Mouse (Mus musculus) liver, embryonic 16.5 days (tissue): ENCODE results near the gene Mutyh. TPM values are rescaled to one million over a fixed set of nuclear protein-coding genes. Genes with fewer than 3 reads are reported as not detected.

Experiments
- ATAC-seq: fragments of 200-750 bp; cut with Nextera tagmentation; 2 replicates; pipeline ENCODE4 v1.8.0; 2017; ENCODE audit warnings: low read depth, mild to moderate bottlenecking, moderate number of reproducible peaks, moderate library complexity
- H3K27ac ChIP-seq: fragments of 300-500 bp; sonication (generic); 2 replicates; pipeline ENCODE4 v1.5.1; 2014; ENCODE audit warnings: mild to moderate bottlenecking, low read length
- H3K27me3 ChIP-seq: fragments of 300-500 bp; sonication (generic); 2 replicates; pipeline ENCODE4 v1.6.1; 2014; ENCODE audit warnings: low read depth, low read length, mixed read lengths; ENCODE audit not compliant: control insufficient read depth, insufficient read depth
- H3K36me3 ChIP-seq: fragments of 300-500 bp; sonication (generic); 2 replicates; pipeline ENCODE4 v1.6.1; 2014; ENCODE audit warnings: mild to moderate bottlenecking; ENCODE audit not compliant: control insufficient read depth, insufficient read depth
- H3K4me1 ChIP-seq: fragments of 300-500 bp; sonication (generic); 2 replicates; pipeline ENCODE4 v1.6.1; 2014; ENCODE audit warnings: low read depth, low read length, mixed read lengths; ENCODE audit not compliant: control insufficient read depth
- H3K4me2 ChIP-seq: fragments of 300-500 bp; sonication (generic); 2 replicates; pipeline ENCODE4 v1.6.1; 2014; ENCODE audit warnings: low read depth, low read length, mixed read lengths
- H3K4me3 ChIP-seq: fragments of 300-500 bp; sonication (generic); 2 replicates; pipeline ENCODE4 v1.5.1; 2014; ENCODE audit warnings: low read depth, mild to moderate bottlenecking, low read length
- H3K9ac ChIP-seq: fragments of 300-500 bp; sonication (generic); 2 replicates; pipeline ENCODE4 v1.6.1; 2014; ENCODE audit warnings: low read depth, low read length
- H3K9me3 ChIP-seq: fragments of 300-500 bp; sonication (generic); replicated peaks from 2 replicates; pipeline ENCODE4 v1.6.1; 2016; ENCODE audit warnings: low read length; ENCODE audit not compliant: control insufficient read depth
- WGBS: fragments of 180-500 bp; shearing (Covaris S2); extraction: QIAGEN DNeasy Blood & Tissue Kit; methylation state at CpG from one replicate; pipeline ENCODE4 v1.1.7; 2014; ENCODE audit not compliant: insufficient replicate concordance; 5-methylcytosine and 5-hydroxymethylcytosine counted together
- polyA plus RNA-seq: library from polyadenylated mRNA; unstranded; fragments of >200 nt; fragmentation: Nextera tagmentation; extraction: Ambion mirVana; gene quantifications from 2 replicates; pipeline ENCODE4 v1.2.1, GENCODE M21; 2015

The Mutyh gene
- 2.6 and 2.9 TPM in 2 replicates for polyA plus RNA-seq

- WGBS: under 1% methylated on average over 58 of the region's 58 CpGs
These were observed at the start of gene Mutyh, which contains the start of gene Toe1 for GRCm38 (mm10) chr4:116807197-116808129. TSS of gene Mutyh (plus strand) at chr4:116807723. TSS of gene Toe1 (minus strand) at chr4:116807640.

DNA sequence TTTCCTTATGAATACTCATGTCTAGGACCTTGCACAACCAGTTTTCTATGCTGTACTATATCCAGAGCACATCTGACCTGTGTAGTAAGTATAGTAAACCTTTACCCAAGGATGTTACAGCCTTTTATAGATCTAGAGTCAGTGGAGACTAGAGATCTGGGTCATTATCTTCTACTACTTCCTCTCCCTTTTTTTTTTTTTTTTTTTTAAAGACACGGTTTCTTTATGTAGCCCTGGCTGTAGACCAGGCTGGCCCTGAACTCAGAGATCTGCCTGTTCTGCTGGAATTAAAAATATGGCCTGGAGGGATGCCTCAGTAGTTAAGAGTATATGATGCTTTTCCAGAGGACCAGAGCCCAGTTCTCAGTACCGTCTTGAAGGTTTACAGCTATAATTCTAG is 45.6 kb upstream of the Mutyh start:
- no peak overlapping the region for H3K27ac ChIP-seq
- no peak overlapping the region for H3K4me2 ChIP-seq
- no peaks in the 10 kb centered on the region for H3K9me3 ChIP-seq
- H3K4me1 ChIP-seq: no peaks in the 10 kb centered on the region; the same call in 1 of the 2 replicates
- ATAC-seq: no peak
- no peaks in the 10 kb centered on the region for H3K27me3 ChIP-seq
- WGBS: 40% methylated on average over 2 of the region's 2 CpGs
- H3K4me3 ChIP-seq: no peak overlapping the region
- H3K9ac ChIP-seq: no peak overlapping the region
- H3K36me3 ChIP-seq: no peaks in the 10 kb centered on the region

More at GRCm38 (mm10) chr4:116807197-116808129, at the start of gene Mutyh, which contains the start of gene Toe1:
- Histone ChIP-seq H3K36me3 (peaks cover 23% of the 10 kb centered on the region), H3K9me3 (no peaks in the 10 kb centered on the region), H3K27me3 (no peaks in the 10 kb centered on the region), H3K9ac (peak within 1 kb of the TSS; percentile 88), H3K4me1 (peaks cover 15% of the 10 kb centered on the region), H3K4me3 (peak within 1 kb of the TSS; percentile 90), H3K27ac (peak within 1 kb of the TSS; percentile 89), H3K4me2 (peak within 1 kb of the TSS; percentile 77)
- ATAC-seq: peak; percentile 99

DNA sequence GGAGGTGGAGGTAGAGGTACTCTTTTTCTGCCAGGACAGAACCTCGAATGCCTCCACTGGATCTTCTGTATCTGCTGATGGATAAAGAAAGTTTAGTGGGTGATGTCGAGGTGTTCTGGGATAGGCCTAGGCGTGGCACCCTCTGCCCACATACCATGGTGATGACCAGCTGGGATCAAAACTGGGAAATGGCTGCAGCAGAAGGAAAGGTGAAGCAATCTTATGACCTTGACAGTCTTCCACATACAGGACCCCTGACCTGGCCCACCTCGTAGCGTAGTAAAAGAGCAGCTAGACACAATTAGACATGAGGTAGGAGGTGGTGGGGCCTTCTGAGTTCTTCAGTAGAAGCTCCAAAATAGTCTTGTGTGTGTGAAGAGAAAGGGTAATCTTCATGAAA is 43.5 kb upstream of the Mutyh start:
- H3K27me3 ChIP-seq: no peaks in the 10 kb centered on the region
- H3K9ac ChIP-seq: no peak overlapping the region
- H3K4me2 ChIP-seq: no peak overlapping the region
- no peak overlapping the region for H3K4me3 ChIP-seq
- no peak for ATAC-seq
- 67% methylated on average over 5 of the region's 5 CpGs for WGBS
- H3K9me3 ChIP-seq: no peaks in the 10 kb centered on the region
- no peaks in the 10 kb centered on the region; the same call in none of the 2 replicates for H3K4me1 ChIP-seq
- H3K36me3 ChIP-seq: no peaks in the 10 kb centered on the region
- H3K27ac ChIP-seq: no peak overlapping the region

DNA sequence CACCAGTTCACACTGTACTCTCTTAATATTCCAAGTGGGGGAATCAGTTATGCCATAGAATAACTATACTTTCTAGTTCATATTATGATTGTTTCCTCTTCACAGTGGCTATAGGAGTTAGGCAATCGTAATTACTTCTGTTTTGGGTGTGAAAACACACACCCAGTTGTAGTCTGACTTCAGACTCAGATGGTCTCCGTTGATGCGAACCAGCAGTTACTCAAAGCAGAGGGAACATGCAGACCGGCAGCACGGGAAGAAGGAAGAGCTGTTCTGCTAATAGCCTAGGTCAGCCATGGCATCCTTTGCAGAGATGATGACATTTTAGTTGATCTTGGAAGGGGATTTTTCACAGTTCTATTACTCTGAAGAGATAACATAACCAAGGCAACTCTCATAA is 39.0 kb upstream of the Mutyh start:
- Histone ChIP-seq H3K9me3 (no peaks in the 10 kb centered on the region), H3K27ac (no peak overlapping the region), H3K27me3 (no peaks in the 10 kb centered on the region), H3K4me3 (no peak overlapping the region), H3K4me2 (no peak overlapping the region), H3K4me1 (no peaks in the 10 kb centered on the region; the same call in 1 of the 2 replicates), H3K9ac (no peak overlapping the region), H3K36me3 (no peaks in the 10 kb centered on the region)
- no peak for ATAC-seq
- 65% methylated on average over 5 of the region's 5 CpGs for WGBS

DNA sequence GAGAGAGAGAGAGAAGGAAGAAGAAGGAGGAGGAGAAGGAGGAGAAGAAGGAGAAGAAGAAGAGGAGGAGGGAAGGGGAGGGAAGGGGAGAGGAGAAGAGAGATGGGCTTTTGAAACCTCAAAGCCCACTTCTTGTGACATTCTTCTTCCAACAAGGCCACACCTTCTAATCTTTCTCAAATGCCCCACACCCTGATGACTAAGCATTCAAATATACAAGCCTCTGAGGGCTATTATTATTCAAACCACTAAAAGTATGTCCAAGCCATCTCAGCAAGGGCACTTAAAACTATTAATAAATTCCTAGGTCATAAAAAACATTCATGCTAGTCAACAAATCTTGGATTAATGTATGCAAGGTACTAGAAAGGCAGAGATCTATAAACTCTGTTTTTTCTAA is 38.5 kb upstream of the Mutyh start:
- ATAC-seq: no peak
- Histone ChIP-seq H3K36me3 (no peaks in the 10 kb centered on the region), H3K4me1 (no peaks in the 10 kb centered on the region; the same call in 1 of the 2 replicates), H3K27ac (no peak overlapping the region), H3K9me3 (no peaks in the 10 kb centered on the region), H3K4me2 (no peak overlapping the region), H3K4me3 (no peak overlapping the region), H3K9ac (no peak overlapping the region), H3K27me3 (no peaks in the 10 kb centered on the region)

DNA sequence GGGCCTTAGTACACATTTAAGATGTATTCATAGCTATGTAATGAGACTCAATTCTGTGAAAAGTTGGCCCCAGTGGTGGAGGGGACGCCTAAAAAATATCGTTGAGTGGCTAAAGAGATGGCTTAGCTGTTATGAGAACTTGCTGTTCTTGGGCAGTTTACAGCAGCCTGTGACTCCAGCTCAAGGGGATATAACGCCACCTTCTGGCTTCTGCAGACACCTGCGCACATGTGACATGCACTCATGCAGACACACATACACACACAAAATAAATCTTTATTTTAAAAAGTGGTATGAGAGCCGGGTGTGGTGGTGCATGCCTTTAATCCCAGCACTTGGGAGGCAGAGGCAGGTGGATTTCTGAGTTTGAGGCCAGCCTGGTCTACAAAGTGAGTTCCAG is 31.1 kb upstream of the Mutyh start:
- no peaks in the 10 kb centered on the region for H3K4me1 ChIP-seq
- H3K27ac ChIP-seq: no peak overlapping the region
- no peak overlapping the region for H3K9ac ChIP-seq
- H3K36me3 ChIP-seq: no peaks in the 10 kb centered on the region
- no peaks in the 10 kb centered on the region for H3K27me3 ChIP-seq
- WGBS: 72% methylated on average over 5 of the region's 5 CpGs
- H3K9me3 ChIP-seq: no peaks in the 10 kb centered on the region
- no peak overlapping the region for H3K4me2 ChIP-seq
- H3K4me3 ChIP-seq: no peak overlapping the region
- ATAC-seq: no peak

DNA sequence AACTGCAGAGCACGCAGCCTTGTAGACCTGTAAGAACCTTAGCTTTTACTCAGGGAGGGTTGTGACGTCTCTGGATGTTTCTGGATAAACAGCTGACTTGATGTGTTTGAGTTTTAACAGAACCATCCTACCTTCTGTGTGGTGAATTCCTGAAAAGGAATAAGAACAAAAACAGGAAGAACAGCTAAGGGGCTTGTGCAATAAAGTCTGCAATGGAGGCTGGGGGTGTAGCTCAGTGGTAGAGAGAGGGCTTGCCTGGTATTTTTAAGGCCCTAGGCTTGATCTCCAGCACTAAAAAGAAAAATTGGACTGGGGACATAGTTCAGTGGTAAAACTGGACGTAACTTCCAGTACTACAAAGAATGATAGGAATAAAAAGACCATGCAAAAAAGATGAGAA is 30.4 kb upstream of the Mutyh start:
- Histone ChIP-seq H3K4me1 (no peaks in the 10 kb centered on the region), H3K9ac (no peak overlapping the region), H3K4me2 (no peak overlapping the region), H3K9me3 (no peaks in the 10 kb centered on the region), H3K4me3 (no peak overlapping the region), H3K36me3 (no peaks in the 10 kb centered on the region), H3K27me3 (no peaks in the 10 kb centered on the region), H3K27ac (no peak overlapping the region)
- WGBS: 63% methylated on average over 3 of the region's 3 CpGs
- no peak for ATAC-seq

GRCm38 (mm10) chr4:116780541-116780940 is 27.0 kb upstream of the Mutyh start:
- no peak for ATAC-seq
- no peak overlapping the region for H3K4me3 ChIP-seq
- H3K36me3 ChIP-seq: no peaks in the 10 kb centered on the region
- WGBS: 46% methylated on average over 2 of the region's 2 CpGs
- no peak overlapping the region for H3K4me2 ChIP-seq
- H3K4me1 ChIP-seq: no peaks in the 10 kb centered on the region
- H3K9ac ChIP-seq: no peak overlapping the region
- H3K9me3 ChIP-seq: no peaks in the 10 kb centered on the region
- no peaks in the 10 kb centered on the region for H3K27me3 ChIP-seq
- no peak overlapping the region for H3K27ac ChIP-seq

DNA sequence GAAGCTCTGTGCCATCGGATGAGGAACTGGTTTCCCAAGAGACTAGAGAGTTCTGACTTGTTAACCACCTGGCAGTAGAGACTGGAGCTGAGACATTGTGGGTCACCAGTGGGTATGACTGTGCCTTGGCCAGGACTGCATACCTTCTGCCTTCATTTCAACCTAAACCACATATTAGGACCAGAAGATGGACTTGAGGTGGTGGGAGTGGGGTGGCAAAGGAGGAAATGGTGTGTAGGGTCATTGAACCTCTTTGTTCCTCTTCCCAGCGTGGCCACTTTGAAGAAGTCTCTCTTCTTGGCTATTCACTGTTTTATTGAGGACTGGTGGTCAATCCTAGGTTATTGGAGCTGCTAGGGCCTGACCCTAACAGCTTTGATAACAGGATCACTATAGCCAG is 26.2 kb upstream of the Mutyh start:
- Histone ChIP-seq H3K9ac (no peak overlapping the region), H3K27me3 (no peaks in the 10 kb centered on the region), H3K36me3 (no peaks in the 10 kb centered on the region), H3K4me3 (no peak overlapping the region), H3K4me1 (no peaks in the 10 kb centered on the region), H3K27ac (no peak overlapping the region), H3K4me2 (no peak overlapping the region), H3K9me3 (no peaks in the 10 kb centered on the region)
- WGBS: 15% methylated on average over 2 of the region's 2 CpGs
- no peak for ATAC-seq
